Mouse (Mus musculus) liver, embryonic 13.5 days (tissue): ENCODE results near the gene Mrpl50. TPM values are rescaled to one million over a fixed set of nuclear protein-coding genes. Genes with fewer than 3 reads are reported as not detected.

ENCODE experiments used
- ATAC-seq: fragments of 200-750 bp; cut with Nextera tagmentation; 2 replicates; pipeline ENCODE4 v1.8.0; 2017; ENCODE audit warnings: low read depth, mild to moderate bottlenecking, moderate number of reproducible peaks, moderate library complexity
- DNase-seq: peaks from one replicate; pipeline ENCODE4 v3.0.0; 2022
- H3K27ac ChIP-seq: fragments of 300-500 bp; sonication (generic); 2 replicates; pipeline ENCODE4 v1.5.1; 2015; ENCODE audit warnings: moderate library complexity, mild to moderate bottlenecking, inconsistent platforms
- H3K27me3 ChIP-seq: fragments of 300-500 bp; sonication (generic); 2 replicates; pipeline ENCODE4 v1.6.1; 2015; ENCODE audit warnings: mild to moderate bottlenecking, inconsistent platforms
- H3K36me3 ChIP-seq: fragments of 300-500 bp; sonication (generic); 2 replicates; pipeline ENCODE4 v1.6.1; 2015; ENCODE audit warnings: mild to moderate bottlenecking, inconsistent platforms
- H3K4me1 ChIP-seq: fragments of 300-500 bp; sonication (generic); replicated peaks from 2 replicates; pipeline ENCODE4 v1.6.1; 2015; ENCODE audit warnings: inconsistent platforms
- H3K4me2 ChIP-seq: fragments of 300-500 bp; sonication (generic); 2 replicates; pipeline ENCODE4 v1.6.1; 2015; ENCODE audit warnings: inconsistent platforms, mild to moderate bottlenecking, moderate library complexity
- H3K4me3 ChIP-seq: fragments of 300-500 bp; sonication (generic); replicated peaks from 2 replicates; pipeline ENCODE4 v1.5.1; 2015; ENCODE audit warnings: mild to moderate bottlenecking, inconsistent platforms
- H3K9ac ChIP-seq: fragments of 300-500 bp; sonication (generic); 2 replicates; pipeline ENCODE4 v1.6.1; 2015; ENCODE audit warnings: mild to moderate bottlenecking, inconsistent platforms
- H3K9me3 ChIP-seq: fragments of 300-500 bp; sonication (generic); replicated peaks from 2 replicates; pipeline ENCODE4 v1.6.1; 2016; ENCODE audit warnings: inconsistent platforms
- WGBS: fragments of 180-500 bp; shearing (Covaris S2); methylation state at CpG from one replicate; pipeline ENCODE4 v1.1.7; 2015; ENCODE audit not compliant: insufficient replicate concordance; 5-methylcytosine and 5-hydroxymethylcytosine counted together
- polyA plus RNA-seq: library from polyadenylated mRNA; unstranded; fragments of >200 nt; fragmentation: Nextera tagmentation; extraction: Ambion mirVana; gene quantifications from 2 replicates; pipeline ENCODE4 v1.2.1, GENCODE M21; 2015

Gene Mrpl50
- polyA plus RNA-seq, 1 experiment from 2014 or later = 57.8 TPM

GRCm38 (mm10) chr4:49469435-49470151 lies 51.3 kb downstream of the Mrpl50 start:
- 63% methylated on average over 3 of the region's 3 CpGs for WGBS
- no peak overlapping the region for H3K9ac ChIP-seq
- no peak overlapping the region for H3K4me2 ChIP-seq
- H3K4me1 ChIP-seq = peaks cover 15% of the 10 kb centered on the region
- DNase-seq (no peak), ATAC-seq (no peak)
- H3K36me3 ChIP-seq = 0 out of 2 replicates have a peak, but pooled peaks cover 3% of the 10 kb centered on the region
- no peak overlapping the region for H3K4me3 ChIP-seq
- no peak overlapping the region for H3K27ac ChIP-seq
- no peaks in the 10 kb centered on the region for H3K9me3 ChIP-seq
- no peaks in the 10 kb centered on the region for H3K27me3 ChIP-seq

DNA sequence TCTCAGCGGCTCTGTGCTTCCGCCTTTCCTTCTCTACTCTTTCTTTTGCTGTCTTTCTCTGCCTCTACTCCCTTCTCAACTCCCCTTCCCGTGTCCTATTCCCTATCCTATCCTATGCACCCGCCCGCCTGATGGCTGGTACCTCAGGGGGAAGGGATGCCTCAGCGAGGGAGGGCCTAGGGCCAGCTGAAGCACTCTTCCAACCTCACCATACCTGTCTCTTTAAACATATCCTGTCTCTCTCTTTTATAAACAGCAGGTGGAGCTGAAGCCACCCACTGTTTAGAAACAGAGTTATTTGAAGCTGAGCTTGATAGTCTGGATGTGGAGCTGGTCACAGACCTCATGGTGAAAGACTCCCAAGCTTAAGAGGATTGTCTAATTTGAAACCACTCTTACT lies 53.5 kb downstream of the Mrpl50 start:
- no peak for DNase-seq
- H3K9ac ChIP-seq = no peak overlapping the region
- H3K27me3 ChIP-seq = no peaks in the 10 kb centered on the region
- no peaks in the 10 kb centered on the region for H3K4me1 ChIP-seq
- H3K27ac ChIP-seq = no peak overlapping the region
- H3K9me3 ChIP-seq = no peaks in the 10 kb centered on the region
- H3K36me3 ChIP-seq = 0 out of 2 replicates have a peak, but pooled peaks cover 3% of the 10 kb centered on the region
- 0 out of 2 replicates have a peak, but pooled peaks have one; percentile 23 for ATAC-seq
- 81% methylated on average over 6 of the region's 6 CpGs for WGBS
- H3K4me2 ChIP-seq = no peak overlapping the region
- no peak overlapping the region for H3K4me3 ChIP-seq

Other genes starting within 250 kb of the Mrpl50 start
- gene Acnat2, start 112.9 kb downstream of the Mrpl50 start, polyA plus RNA-seq = 0.36 and 0.43 TPM in 2 replicates
- 0.24 and 0.52 TPM in 2 replicates for gene Acnat1, start 47.2 kb downstream of the Mrpl50 start, polyA plus RNA-seq
- 0.32 and 0.43 TPM in 2 replicates for gene Baat, start 14.5 kb downstream of the Mrpl50 start, polyA plus RNA-seq
- 3.0 and 4.2 TPM in 2 replicates for gene Zfp189, start 83 bp upstream of the Mrpl50 start, polyA plus RNA-seq
- gene Aldob, start 28.5 kb upstream of the Mrpl50 start, polyA plus RNA-seq = 143 and 163 TPM in 2 replicates
- gene Tmem246, start 76.8 kb upstream of the Mrpl50 start, polyA plus RNA-seq = 9.9 and 10.9 TPM in 2 replicates
- 17.0 and 19.7 TPM in 2 replicates for gene Rnf20, start 110.9 kb upstream of the Mrpl50 start, polyA plus RNA-seq
- gene Ppp3r2, start 160.9 kb upstream of the Mrpl50 start, polyA plus RNA-seq = not detected in 2 replicates